Mouse (Mus musculus): ENCODE results near the gene Ago4. TPM values are rescaled to one million over a fixed set of nuclear protein-coding genes. Genes with fewer than 3 reads are reported as not detected.

Ago4 gene
- polyA plus RNA-seq, 1 experiment from 2014 or later, result 1.4 TPM

DNA sequence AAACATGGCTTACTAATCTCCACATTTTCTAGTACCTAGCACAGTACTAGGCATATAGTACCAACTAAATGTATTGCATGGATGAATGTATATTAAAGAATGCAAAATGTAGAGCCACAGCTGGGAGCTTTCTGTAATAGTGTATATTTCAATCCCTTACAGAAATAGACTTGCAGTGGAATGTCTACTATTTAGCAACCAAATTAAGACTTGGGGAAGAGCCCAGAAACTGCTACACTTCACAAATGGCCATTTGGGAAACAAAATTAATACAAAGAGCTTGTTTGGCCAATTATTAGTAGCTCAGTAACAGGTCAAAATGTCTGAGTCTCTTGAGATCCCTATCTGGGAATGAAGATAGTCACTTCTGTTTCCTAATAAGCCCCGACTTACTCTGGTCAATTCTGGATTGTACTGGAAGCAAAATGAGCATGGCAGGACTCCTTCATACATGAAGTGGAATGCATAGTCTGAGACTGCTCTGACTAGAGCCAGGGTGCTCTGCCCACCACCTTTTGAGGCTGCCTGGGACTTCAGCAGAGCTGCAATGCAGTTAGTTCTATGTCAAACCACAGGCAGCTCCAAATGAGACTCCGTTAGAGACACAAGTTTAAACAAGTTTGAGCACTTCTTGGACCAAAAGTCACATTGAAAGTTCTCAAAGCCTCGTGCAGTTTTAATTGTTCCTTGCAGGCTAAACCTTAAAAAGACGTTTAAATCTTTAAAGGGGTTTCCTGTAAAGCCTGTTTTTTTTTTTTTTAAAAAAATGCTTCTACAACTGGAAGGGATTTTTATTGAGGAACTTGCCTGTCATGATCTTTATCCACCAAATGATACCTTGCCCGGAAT lies 37.1 kb downstream of the Ago4 start:
- no peaks in the 10 kb centered on the region for H3K27me3 ChIP-seq (ENCODE audit: insufficient read depth, low read length)
- no peak overlapping the region for H3K4me2 ChIP-seq (ENCODE audit: low read length)
- no peak overlapping the region for H3K9ac ChIP-seq (ENCODE audit: low read depth, low read length)
- WGBS, result 47% methylated on average over 5 of the region's 5 CpGs
- H3K4me1 ChIP-seq (replicated peaks; ENCODE audit: insufficient read depth, low read length), result no peaks in the 10 kb centered on the region
- H3K27ac ChIP-seq, result peak overlapping the region; percentile 58
- no peak for ATAC-seq (replicated peaks; ENCODE audit: low FRiP score, low read depth)
- H3K36me3 ChIP-seq (ENCODE audit: insufficient read depth, low read length), result no peaks in the 10 kb centered on the region
- H3K9me3 ChIP-seq (replicated peaks; ENCODE audit: low read length), result no peaks in the 10 kb centered on the region
- no peak for TF ChIP-seq CTCF (IDR thresholded peaks at IDR 0.05; ENCODE audit: low read depth)
- DNase-seq (ENCODE audit: low spot score), result peak; percentile 81
- H3K4me3 ChIP-seq (replicated peaks; ENCODE audit: low read depth, low read length), result no peak overlapping the region

DNA sequence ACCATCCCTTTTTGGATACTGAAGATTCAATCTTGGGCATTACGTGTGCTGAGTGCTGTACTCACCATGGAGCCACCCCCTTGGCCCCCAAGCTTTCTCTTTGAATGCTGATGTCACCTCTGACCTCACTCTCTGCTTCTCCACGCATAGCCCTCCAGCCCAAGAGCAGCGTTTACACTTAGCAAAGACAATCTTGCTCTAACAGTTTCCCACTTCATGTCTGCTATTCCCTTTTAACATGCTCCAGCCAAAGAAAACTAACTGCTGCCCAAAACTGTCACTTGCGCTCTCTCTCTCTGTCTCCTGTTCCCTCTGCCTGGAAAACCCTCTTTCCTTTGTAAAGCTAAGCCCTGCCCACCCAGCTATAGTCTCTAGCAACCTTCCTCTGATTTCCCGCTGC lies 37.8 kb downstream of the Ago4 start:
- no peaks in the 10 kb centered on the region for H3K9me3 ChIP-seq (replicated peaks; ENCODE audit: low read length)
- no peaks in the 10 kb centered on the region for H3K27me3 ChIP-seq (ENCODE audit: insufficient read depth, low read length)
- 58% methylated on average over 5 of the region's 5 CpGs for WGBS
- no peaks in the 10 kb centered on the region for H3K36me3 ChIP-seq (ENCODE audit: insufficient read depth, low read length)
- no peak overlapping the region for H3K4me3 ChIP-seq (replicated peaks; ENCODE audit: low read depth, low read length)
- no peak for TF ChIP-seq CTCF (IDR thresholded peaks at IDR 0.05; ENCODE audit: low read depth)
- no peak for ATAC-seq (replicated peaks; ENCODE audit: low FRiP score, low read depth)
- no peaks in the 10 kb centered on the region for H3K4me1 ChIP-seq (replicated peaks; ENCODE audit: insufficient read depth, low read length)
- DNase-seq (ENCODE audit: low spot score), result peak; percentile 36
- peak overlapping the region; percentile 58 for H3K27ac ChIP-seq
- no peak overlapping the region for H3K4me2 ChIP-seq (ENCODE audit: low read length)
- no peak overlapping the region for H3K9ac ChIP-seq (ENCODE audit: low read depth, low read length)

DNA sequence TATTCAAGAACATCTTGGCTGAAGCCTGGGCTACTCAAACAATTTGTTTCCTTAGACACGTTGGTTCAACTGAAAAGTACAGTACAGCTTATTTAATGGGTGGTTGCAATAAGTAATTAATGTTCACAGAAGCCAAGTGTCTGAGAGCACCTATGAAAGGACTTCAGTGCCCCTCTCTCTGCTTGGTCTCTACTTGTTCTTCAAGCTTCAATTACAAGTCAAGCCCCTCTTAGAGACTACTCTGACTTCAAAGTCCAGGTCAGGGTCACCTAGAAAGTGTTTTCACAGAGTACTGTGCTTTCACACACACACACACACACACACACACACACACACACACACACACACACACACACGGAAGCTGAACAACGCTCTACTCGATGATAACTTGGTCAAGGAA lies 39.9 kb downstream of the Ago4 start:
- Histone ChIP-seq H3K9ac (ENCODE audit: low read depth, low read length) (no peak overlapping the region), H3K4me1 (replicated peaks; ENCODE audit: insufficient read depth, low read length) (no peaks in the 10 kb centered on the region), H3K4me2 (ENCODE audit: low read length) (no peak overlapping the region), H3K36me3 (ENCODE audit: insufficient read depth, low read length) (no peaks in the 10 kb centered on the region), H3K9me3 (replicated peaks; ENCODE audit: low read length) (no peaks in the 10 kb centered on the region), H3K27me3 (ENCODE audit: insufficient read depth, low read length) (no peaks in the 10 kb centered on the region), H3K4me3 (replicated peaks; ENCODE audit: low read depth, low read length) (no peak overlapping the region), H3K27ac (no peak overlapping the region)
- ATAC-seq (replicated peaks; ENCODE audit: low FRiP score, low read depth), result no peak
- no peak for DNase-seq (ENCODE audit: low spot score)
- no peak for TF ChIP-seq CTCF (IDR thresholded peaks at IDR 0.05; ENCODE audit: low read depth)
- WGBS, result 85% methylated on average over 4 of the region's 4 CpGs

DNA sequence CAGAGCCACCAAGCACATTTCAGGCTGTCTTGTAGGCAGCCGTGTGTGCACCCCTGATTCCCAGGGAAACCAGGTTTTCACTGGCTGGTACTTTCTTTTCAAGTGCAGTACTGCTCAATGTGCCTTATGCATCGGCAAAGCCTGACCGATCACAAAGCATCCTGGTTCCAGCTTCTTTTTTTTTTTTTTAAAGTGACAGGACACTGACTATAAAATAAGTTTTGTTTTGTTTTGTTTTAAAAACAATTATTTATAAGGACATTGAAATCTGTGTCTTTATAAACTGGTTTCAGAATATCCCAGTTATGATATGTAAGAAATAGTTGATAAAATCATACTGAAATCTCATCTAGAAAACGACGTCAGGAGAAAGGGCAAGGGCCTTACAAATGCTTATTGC lies 41.3 kb downstream of the Ago4 start:
- no peaks in the 10 kb centered on the region for H3K9me3 ChIP-seq (replicated peaks; ENCODE audit: low read length)
- no peak overlapping the region for H3K9ac ChIP-seq (ENCODE audit: low read depth, low read length)
- H3K36me3 ChIP-seq (ENCODE audit: insufficient read depth, low read length), result no peaks in the 10 kb centered on the region
- H3K4me3 ChIP-seq (replicated peaks; ENCODE audit: low read depth, low read length), result no peak overlapping the region
- no peak overlapping the region for H3K4me2 ChIP-seq (ENCODE audit: low read length)
- TF ChIP-seq CTCF (IDR thresholded peaks at IDR 0.05; ENCODE audit: low read depth), result no peak
- H3K27me3 ChIP-seq (ENCODE audit: insufficient read depth, low read length), result no peaks in the 10 kb centered on the region
- no peak for ATAC-seq (replicated peaks; ENCODE audit: low FRiP score, low read depth)
- H3K4me1 ChIP-seq (replicated peaks; ENCODE audit: insufficient read depth, low read length), result no peaks in the 10 kb centered on the region
- DNase-seq (ENCODE audit: low spot score), result no peak
- no peak overlapping the region for H3K27ac ChIP-seq
- 44% methylated on average over 5 of the region's 5 CpGs for WGBS

DNA sequence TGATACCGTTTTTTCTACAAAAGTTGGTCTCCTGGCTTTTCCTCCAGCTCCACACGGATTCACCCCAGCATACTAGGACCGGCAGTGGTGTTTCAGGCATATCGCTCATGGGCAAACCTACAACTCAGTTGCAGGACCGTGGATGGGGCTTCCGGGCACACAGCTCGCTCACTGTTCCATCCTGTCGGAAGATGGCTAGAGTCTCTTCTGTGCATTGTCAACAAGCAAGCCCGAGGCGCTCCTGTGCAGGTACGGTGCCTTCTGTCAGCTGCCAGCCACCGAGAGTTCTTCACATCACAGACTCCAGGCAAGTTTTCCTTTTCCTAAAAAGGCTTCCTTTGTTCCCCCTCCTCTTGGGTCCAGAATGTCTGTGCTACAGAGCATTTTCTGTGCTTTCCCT lies 42.5 kb downstream of the Ago4 start:
- DNase-seq (ENCODE audit: low spot score) (no peak), ATAC-seq (replicated peaks; ENCODE audit: low FRiP score, low read depth) (no peak)
- H3K27ac ChIP-seq, result no peak overlapping the region
- no peaks in the 10 kb centered on the region for H3K9me3 ChIP-seq (replicated peaks; ENCODE audit: low read length)
- no peaks in the 10 kb centered on the region for H3K36me3 ChIP-seq (ENCODE audit: insufficient read depth, low read length)
- no peak overlapping the region for H3K4me2 ChIP-seq (ENCODE audit: low read length)
- no peaks in the 10 kb centered on the region for H3K4me1 ChIP-seq (replicated peaks; ENCODE audit: insufficient read depth, low read length)
- no peak overlapping the region for H3K9ac ChIP-seq (ENCODE audit: low read depth, low read length)
- 82% methylated on average over 12 of the region's 12 CpGs for WGBS
- no peaks in the 10 kb centered on the region for H3K27me3 ChIP-seq (ENCODE audit: insufficient read depth, low read length)
- TF ChIP-seq CTCF (IDR thresholded peaks at IDR 0.05; ENCODE audit: low read depth), result no peak
- H3K4me3 ChIP-seq (replicated peaks; ENCODE audit: low read depth, low read length), result no peak overlapping the region

DNA sequence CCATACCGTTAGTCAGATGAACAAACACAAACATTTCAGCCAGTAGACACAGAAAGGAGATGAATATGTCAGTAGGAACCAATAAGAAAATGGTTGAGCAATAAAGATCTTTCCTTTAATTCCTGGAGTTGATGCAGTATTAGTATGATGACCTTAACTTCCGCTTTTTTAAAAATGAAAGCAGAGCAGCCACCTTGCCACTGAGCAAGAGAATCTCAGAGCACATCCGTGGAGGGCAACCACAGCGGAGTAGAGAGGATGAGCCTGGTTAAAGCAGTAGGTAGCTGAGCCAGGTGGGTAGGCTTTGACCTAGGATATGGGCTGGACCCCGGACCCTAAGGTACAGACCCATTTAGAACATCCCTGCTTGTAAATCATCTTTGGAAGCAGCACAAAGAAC lies 43.5 kb downstream of the Ago4 start:
- Histone ChIP-seq H3K4me3 (replicated peaks; ENCODE audit: low read depth, low read length) (no peak overlapping the region), H3K27me3 (ENCODE audit: insufficient read depth, low read length) (no peaks in the 10 kb centered on the region), H3K9me3 (replicated peaks; ENCODE audit: low read length) (no peaks in the 10 kb centered on the region), H3K36me3 (ENCODE audit: insufficient read depth, low read length) (no peaks in the 10 kb centered on the region), H3K9ac (ENCODE audit: low read depth, low read length) (no peak overlapping the region), H3K4me1 (replicated peaks; ENCODE audit: insufficient read depth, low read length) (no peaks in the 10 kb centered on the region), H3K4me2 (ENCODE audit: low read length) (no peak overlapping the region), H3K27ac (no peak overlapping the region)
- ATAC-seq (replicated peaks; ENCODE audit: low FRiP score, low read depth) (no peak), DNase-seq (ENCODE audit: low spot score) (no peak)
- TF ChIP-seq CTCF (IDR thresholded peaks at IDR 0.05; ENCODE audit: low read depth), result no peak
- 89% methylated on average over 5 of the region's 5 CpGs for WGBS

All from kidney, postnatal 0 days (tissue).